Mouse (Mus musculus) forelimb bud, embryonic 11.5 days (tissue): Measurements from ENCODE around the gene Eml3.

Experiments used
- DNase-seq: peaks from one replicate; pipeline ENCODE4 v3.0.0-alpha.2; 2012; ENCODE audit warnings: low read depth, low spot score

Eml3 gene

DNA sequence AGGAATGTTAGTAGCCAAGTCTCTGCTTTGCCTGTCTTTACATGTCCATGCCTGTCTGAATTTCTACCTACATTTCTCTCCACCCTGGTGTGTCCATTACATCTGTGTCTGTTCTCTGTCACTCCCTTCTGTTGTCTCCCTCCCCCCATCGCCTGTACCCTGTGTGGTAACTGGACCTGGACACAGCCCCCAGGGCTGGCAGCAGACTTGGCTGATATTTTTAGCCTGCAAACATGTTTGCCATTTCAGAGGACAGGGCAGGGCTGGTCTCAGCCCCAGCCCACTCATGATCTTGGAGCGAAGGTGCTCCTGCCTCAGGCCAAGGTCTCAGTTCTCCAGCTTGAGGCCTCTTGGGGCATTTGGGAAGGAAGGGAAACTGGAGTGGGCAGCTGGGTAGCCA lies 58.5 kb downstream of the Eml3 start:
- DNase-seq = no peak

GRCm38 (mm10) chr19:8988346-8989065 lies 59.2 kb downstream of the Eml3 start:
- DNase-seq = no peak

DNA sequence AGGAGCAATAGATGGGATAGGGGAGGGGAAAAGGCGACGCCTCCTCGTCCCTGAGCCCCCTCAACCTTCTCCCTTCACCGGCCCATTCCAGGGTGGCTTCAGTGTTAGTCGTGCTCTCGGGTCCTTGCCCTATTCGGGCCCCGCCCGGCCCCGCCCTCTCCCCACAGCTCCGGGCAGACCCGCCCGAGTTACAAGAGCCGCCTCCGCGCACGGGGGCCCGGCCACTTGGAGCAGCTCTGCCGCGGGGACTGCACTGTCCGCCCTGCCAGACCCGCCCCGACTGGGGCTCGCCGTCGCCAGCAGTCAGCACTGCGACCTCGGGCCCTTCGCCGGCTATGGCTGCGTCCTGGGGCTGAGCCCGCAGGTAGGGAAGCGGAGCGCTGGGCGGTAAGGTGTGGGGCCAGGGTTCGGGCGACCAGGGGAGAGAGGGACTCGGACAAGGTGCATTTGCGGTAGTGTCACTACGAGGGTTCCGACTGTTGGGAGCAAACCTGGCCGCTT lies 59.8 kb downstream of the Eml3 start, which contains the start of gene Ahnak:
Ahnak (plus strand) TSS at position 219 of the 501 bp plus-strand sequence.
- DNase-seq = no peak

- peak; percentile 89 for DNase-seq
These were observed 60.4 kb downstream of the Eml3 start for GRCm38 (mm10) chr19:8989567-8990431.

- DNase-seq = no peak
These were observed 61.2 kb downstream of the Eml3 start for GRCm38 (mm10) chr19:8990432-8991102.
